Mouse (Mus musculus): ENCODE data around the gene Csf2.

DNA sequence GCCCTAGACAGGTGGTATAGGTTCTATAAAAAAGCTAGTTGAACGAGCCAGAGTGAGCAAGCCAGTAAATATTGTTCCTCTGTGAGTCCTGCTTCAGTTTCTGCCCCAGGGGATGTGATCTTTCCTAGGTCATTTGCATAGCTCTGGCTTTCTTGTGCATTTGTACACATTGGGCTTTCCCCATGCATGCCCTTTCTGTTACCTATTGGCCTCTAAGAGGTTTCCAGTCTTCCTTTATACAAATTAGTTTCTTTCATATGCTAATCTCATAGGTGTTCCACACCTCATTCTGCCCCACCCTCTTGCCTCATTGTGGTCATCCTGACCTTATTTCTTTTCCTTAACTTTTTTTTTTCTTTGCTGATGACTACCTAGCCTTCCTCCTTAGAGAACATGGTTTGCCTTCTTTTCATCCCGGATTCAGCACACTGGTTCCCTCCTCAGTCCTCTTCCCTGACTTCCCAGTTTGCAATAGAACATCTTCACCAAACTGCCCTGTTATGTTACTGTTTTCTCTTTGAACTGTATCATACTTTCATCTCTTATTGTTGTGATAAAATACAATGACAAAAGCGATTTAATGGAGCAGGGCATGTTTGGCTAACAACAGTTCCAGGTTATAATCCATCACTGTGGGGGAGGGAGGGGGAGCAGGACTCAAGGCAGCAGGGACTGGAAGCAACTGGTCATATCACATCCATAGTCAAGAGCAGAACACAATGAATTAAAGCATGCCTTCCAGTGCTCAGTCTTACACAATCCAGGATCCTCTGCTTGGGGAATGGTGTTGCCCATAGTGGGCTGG, 47.4 kb downstream of the Csf2 start:
- TF ChIP-seq POLR2A (IDR thresholded peaks at IDR 0.05; ENCODE audit: insufficient read length, low read depth), result no peak
- TF ChIP-seq E2F4 (IDR thresholded peaks at IDR 0.05; ENCODE audit: insufficient read depth), result no peak
- no peak for TF ChIP-seq TCF12 (IDR thresholded peaks at IDR 0.05; ENCODE audit: insufficient read depth, poor library complexity, severe bottlenecking)
- TF ChIP-seq MAX (IDR thresholded peaks at IDR 0.05; ENCODE audit: low read depth), result no peak

Measured in myocyte (in vitro differentiated cells).